Mouse (Mus musculus) cerebellum, adult 2 months (tissue): ENCODE measurements around the gene Nt5c. TPM values are rescaled to one million over a fixed set of nuclear protein-coding genes. Genes with fewer than 3 reads are reported as not detected.
"Not testable (repeated sequence)": the region's sequence is repeated elsewhere in the genome, so short reads cannot be mapped to it uniquely, and the experiment has no call there.

ENCODE experiments used
- DNase-seq, 2 experiments: peaks; one replicate each; pipeline ENCODE4 v3.0.0; 2021
- H3K27ac ChIP-seq: fragments of 200-500 bp; 2 replicates; pipeline ENCODE4 v1.5.1; 2012; ENCODE audit warnings: low read length, control low read depth, inconsistent platforms; ENCODE audit not compliant: insufficient read depth
- H3K27me3 ChIP-seq: fragments of 200-500 bp; 2 replicates; pipeline ENCODE4 v1.6.1; 2012; ENCODE audit warnings: inconsistent platforms, mild to moderate bottlenecking, low read length, moderate library complexity; ENCODE audit not compliant: control insufficient read depth, insufficient read depth
- H3K4me1 ChIP-seq: fragments of 200-500 bp; 2 replicates; pipeline ENCODE4 v1.6.1; 2011; ENCODE audit warnings: low read length; ENCODE audit not compliant: control insufficient read depth, insufficient read depth
- H3K4me3 ChIP-seq: fragments of 200-500 bp; replicated peaks from 2 replicates; pipeline ENCODE3; 2011; ENCODE audit warnings: mild to moderate bottlenecking, low read depth, low read length, control low read depth; ENCODE audit not compliant: insufficient read depth
- CTCF ChIP-seq: fragments of 200-500 bp; IDR thresholded peaks from 2 replicates; pipeline ENCODE4 v1.5.1; 2011; ENCODE audit warnings: low read depth, mild to moderate bottlenecking, control low read depth, low read length, moderate library complexity, borderline replicate concordance; ENCODE audit not compliant: insufficient read depth
- POLR2A ChIP-seq: fragments of 200-500 bp; IDR thresholded peaks from 2 replicates; pipeline ENCODE4 v1.6.1; 2011; ENCODE audit warnings: low read length, control low read depth, borderline replicate concordance; ENCODE audit not compliant: insufficient read depth
- WGBS: fragments of 180-500 bp; shearing (Covaris S2); methylation state at CpG from one replicate; pipeline ENCODE4 v1.1.7; 2018; 5-methylcytosine and 5-hydroxymethylcytosine counted together
- polyA plus RNA-seq: library from polyadenylated mRNA; depleted of rRNA; stranded (reverse); fragments of >200 nt; gene quantifications from 2 replicates; pipeline ENCODE4 v1.2.3, GENCODE M21; 2012

The Nt5c gene
- polyA plus RNA-seq, 1 experiment, result 102 TPM

- 94% methylated on average over 5 of the region's 5 CpGs for WGBS
Observed at GRCm38 (mm10) chr11:115456182-115456581, 35.5 kb downstream of the Nt5c start.

GRCm38 (mm10) chr11:115455619-115456018 is 36.0 kb downstream of the Nt5c start:
- no peak for TF ChIP-seq CTCF
- TF ChIP-seq POLR2A, result no peak
- H3K4me3 ChIP-seq, result no peak overlapping the region
- DNase-seq, result no peak
- WGBS, result 90% methylated on average over 15 of the region's 15 CpGs
- no peak overlapping the region for H3K27ac ChIP-seq
- no peaks in the 10 kb centered on the region for H3K27me3 ChIP-seq
- no peaks in the 10 kb centered on the region; the same call in 1 of the 2 replicates for H3K4me1 ChIP-seq

More at GRCm38 (mm10) chr11:115456182-115456581, 35.5 kb downstream of the Nt5c start:
- DNase-seq, result no peak
- Histone ChIP-seq H3K27me3 (no peaks in the 10 kb centered on the region), H3K4me1 (no peaks in the 10 kb centered on the region; the same call in 1 of the 2 replicates), H3K27ac (no peak overlapping the region), H3K4me3 (no peak overlapping the region)
- TF ChIP-seq CTCF (no peak), POLR2A (no peak)

- WGBS, result 82% methylated on average over 6 of the region's 6 CpGs
- not testable (repeated sequence) for DNase-seq, H3K27me3 ChIP-seq
Observed at GRCm38 (mm10) chr11:115454822-115455221, 36.8 kb downstream of the Nt5c start.

GRCm38 (mm10) chr11:115453306-115453705 is 38.4 kb downstream of the Nt5c start:
- 62% methylated on average over 4 of the region's 4 CpGs for whole genome bisulfite sequencing
- H3K4me3 ChIP-seq, result no peak overlapping the region
- TF ChIP-seq CTCF, result no peak
- no peak for TF ChIP-seq POLR2A
- H3K27ac ChIP-seq, result no peak overlapping the region
- no peaks in the 10 kb centered on the region for H3K27me3 ChIP-seq
- H3K4me1 ChIP-seq, result no peaks in the 10 kb centered on the region; the same call in 1 of the 2 replicates
- DNase-seq, result no peak

More at GRCm38 (mm10) chr11:115454822-115455221, 36.8 kb downstream of the Nt5c start:
- H3K4me3 ChIP-seq, H3K27ac ChIP-seq, H3K4me1 ChIP-seq: not testable (repeated sequence)

- Histone ChIP-seq H3K27me3 (no peaks in the 10 kb centered on the region), H3K4me1 (no peaks in the 10 kb centered on the region; the same call in 1 of the 2 replicates), H3K27ac (no peak overlapping the region), H3K4me3 (no peak overlapping the region)
- 72% methylated on average over 7 of the region's 7 CpGs for WGBS
- DNase-seq, result no peak
- no peak for TF ChIP-seq POLR2A
- no peak for TF ChIP-seq CTCF
Observed at GRCm38 (mm10) chr11:115452281-115452860, 39.3 kb downstream of the Nt5c start.

GRCm38 (mm10) chr11:115451781-115452241 is 39.9 kb downstream of the Nt5c start:
- TF ChIP-seq CTCF (no peak), POLR2A (no peak)
- 80% methylated on average over 8 of the region's 8 CpGs for WGBS
- Histone ChIP-seq H3K4me1 (no peaks in the 10 kb centered on the region; the same call in 1 of the 2 replicates), H3K27me3 (no peaks in the 10 kb centered on the region), H3K27ac (no peak overlapping the region), H3K4me3 (no peak overlapping the region)
- DNase-seq, result no peak

GRCm38 (mm10) chr11:115450176-115450575 is 41.5 kb downstream of the Nt5c start:
- Histone ChIP-seq H3K4me3 (no peak overlapping the region), H3K4me1 (no peaks in the 10 kb centered on the region; the same call in 1 of the 2 replicates), H3K27ac (no peak overlapping the region), H3K27me3 (no peaks in the 10 kb centered on the region)
- 89% methylated on average over 7 of the region's 7 CpGs for WGBS
- no peak for TF ChIP-seq CTCF
- no peak for TF ChIP-seq POLR2A
- no peak for DNase-seq

GRCm38 (mm10) chr11:115448998-115449397 is 42.7 kb downstream of the Nt5c start:
- 64% methylated on average over 7 of the region's 7 CpGs for WGBS
- DNase-seq, result no peak
- Histone ChIP-seq H3K4me1 (no peaks in the 10 kb centered on the region; the same call in 1 of the 2 replicates), H3K27me3 (no peaks in the 10 kb centered on the region), H3K4me3 (no peak overlapping the region), H3K27ac (no peak overlapping the region)
- no peak for TF ChIP-seq POLR2A
- TF ChIP-seq CTCF, result no peak
